Mouse (Mus musculus) adrenal gland, adult 2 months (tissue): Measurements from ENCODE around the gene Acsm4. TPM values are rescaled to one million over a fixed set of nuclear protein-coding genes. Genes with fewer than 3 reads are reported as not detected.
"Not testable (repeated sequence)": the region's sequence is repeated elsewhere in the genome, so short reads cannot be mapped to it uniquely, and the experiment has no call there.

Experiments
- DNase-seq: peaks from one replicate; pipeline ENCODE4 v3.0.0; 2021
- long read RNA-seq: library from polyadenylated mRNA; stranded (forward); transcript quantifications from one replicate; pipeline ENCODE4 v2.0.0, GENCODE M21; 2021
- polyA plus RNA-seq: library from polyadenylated mRNA; depleted of rRNA; stranded (reverse); fragments of >200 nt; gene quantifications from 2 replicates; pipeline ENCODE4 v1.2.3, GENCODE M21; 2012; rRNA removed
- total RNA-seq, 2 experiments: library from RNA; stranded (reverse); gene quantifications; 2 replicates each; pipeline ENCODE4 v1.2.3; 2021

Gene Acsm4
- total RNA-seq (not detected), polyA plus RNA-seq (not detected in 2 replicates)
- long read RNA-seq = 0 reads

- DNase-seq = no peak
Observed at GRCm38 (mm10) chr7:119689726-119690125, at the start of gene Acsm4. Gene Acsm4, plus strand, starts transcription at chr7:119690026.

- no peak for DNase-seq
Observed at GRCm38 (mm10) chr7:119642307-119642706, 47.5 kb upstream of the Acsm4 start.

GRCm38 (mm10) chr7:119667893-119668292 lies 21.9 kb upstream of the Acsm4 start:
- no peak for DNase-seq

- no peak for DNase-seq
Observed at GRCm38 (mm10) chr7:119670395-119670794, 19.4 kb upstream of the Acsm4 start.

- DNase-seq = peak; percentile 16
Observed at GRCm38 (mm10) chr7:119670925-119671324, 18.9 kb upstream of the Acsm4 start.

GRCm38 (mm10) chr7:119673465-119673864 lies 16.4 kb upstream of the Acsm4 start:
- DNase-seq = peak; percentile 24

- DNase-seq = no peak
Observed at GRCm38 (mm10) chr7:119680107-119680506, 9.7 kb upstream of the Acsm4 start.

- no peak for DNase-seq
Observed at GRCm38 (mm10) chr7:119682699-119683098, 7.1 kb upstream of the Acsm4 start.

GRCm38 (mm10) chr7:119692302-119692701 lies 2.5 kb downstream of the Acsm4 start:
- DNase-seq = no peak

- peak; percentile 8 for DNase-seq
Observed at GRCm38 (mm10) chr7:119694926-119695325, 5.1 kb downstream of the Acsm4 start.

GRCm38 (mm10) chr7:119714111-119714510 lies 24.3 kb downstream of the Acsm4 start:
- no peak for DNase-seq

- peak; percentile 95 for DNase-seq
Observed at GRCm38 (mm10) chr7:119720253-119720946, 30.6 kb downstream of the Acsm4 start, which contains the start of gene Thumpd1. Gene Thumpd1, minus strand, starts transcription at chr7:119720798.

- no peak for DNase-seq
Observed at GRCm38 (mm10) chr7:119720947-119721310, 31.1 kb downstream of the Acsm4 start.

- DNase-seq = peak; percentile 49
Observed at GRCm38 (mm10) chr7:119727621-119728020, 37.8 kb downstream of the Acsm4 start.

- peak; percentile 22 for DNase-seq
Observed at GRCm38 (mm10) chr7:119731262-119731661, 41.4 kb downstream of the Acsm4 start.

- DNase-seq = no peak
Observed at GRCm38 (mm10) chr7:119738877-119739276, 49.1 kb downstream of the Acsm4 start.

- DNase-seq = not testable (repeated sequence)
Observed at GRCm38 (mm10) chr7:119739798-119740468, 50.1 kb downstream of the Acsm4 start.

- peak; percentile 9 for DNase-seq
Observed at GRCm38 (mm10) chr7:119744321-119744720, 54.5 kb downstream of the Acsm4 start.

GRCm38 (mm10) chr7:119745869-119746268 lies 56.0 kb downstream of the Acsm4 start:
- DNase-seq = peak; percentile 34

GRCm38 (mm10) chr7:119748761-119749160 lies 58.9 kb downstream of the Acsm4 start:
- no peak for DNase-seq

- DNase-seq = peak; percentile 70
Observed at GRCm38 (mm10) chr7:119749942-119750341, 60.1 kb downstream of the Acsm4 start.

GRCm38 (mm10) chr7:119753696-119754095 lies 63.9 kb downstream of the Acsm4 start:
- DNase-seq = no peak

- peak; percentile 65 for DNase-seq
Observed at GRCm38 (mm10) chr7:119760527-119760951, 70.7 kb downstream of the Acsm4 start, which contains the start of gene Acsm3. Gene Acsm3, plus strand, starts transcription at chr7:119760923.
